Mouse (Mus musculus): Measurements from ENCODE around the gene Mrnip. TPM values are rescaled to one million over a fixed set of nuclear protein-coding genes. Genes with fewer than 3 reads are reported as not detected.

Gene Mrnip
- polyA plus RNA-seq, 1 experiment from 2014 or later: 19.7 TPM

- Histone ChIP-seq H3K27ac (replicated peaks) (no peak overlapping the region), H3K4me2 (replicated peaks) (no peak overlapping the region), H3K36me3 (peaks cover 87% of the 10 kb centered on the region), H3K9me3 (replicated peaks) (no peaks in the 10 kb centered on the region), H3K4me1 (no peaks in the 10 kb centered on the region), H3K9ac (no peak overlapping the region), H3K4me3 (replicated peaks) (no peak overlapping the region), H3K27me3 (no peaks in the 10 kb centered on the region)
- peak; percentile 7; the same call in 1 of the 2 replicates for ATAC-seq (ENCODE audit: insufficient number of reproducible peaks, low FRiP score, low TSS enrichment, low read depth)
- WGBS: 60% methylated on average over 10 of the region's 10 CpGs
Observed at GRCm38 (mm10) chr11:50161578-50162304, 12.5 kb upstream of the Mrnip start.

DNA sequence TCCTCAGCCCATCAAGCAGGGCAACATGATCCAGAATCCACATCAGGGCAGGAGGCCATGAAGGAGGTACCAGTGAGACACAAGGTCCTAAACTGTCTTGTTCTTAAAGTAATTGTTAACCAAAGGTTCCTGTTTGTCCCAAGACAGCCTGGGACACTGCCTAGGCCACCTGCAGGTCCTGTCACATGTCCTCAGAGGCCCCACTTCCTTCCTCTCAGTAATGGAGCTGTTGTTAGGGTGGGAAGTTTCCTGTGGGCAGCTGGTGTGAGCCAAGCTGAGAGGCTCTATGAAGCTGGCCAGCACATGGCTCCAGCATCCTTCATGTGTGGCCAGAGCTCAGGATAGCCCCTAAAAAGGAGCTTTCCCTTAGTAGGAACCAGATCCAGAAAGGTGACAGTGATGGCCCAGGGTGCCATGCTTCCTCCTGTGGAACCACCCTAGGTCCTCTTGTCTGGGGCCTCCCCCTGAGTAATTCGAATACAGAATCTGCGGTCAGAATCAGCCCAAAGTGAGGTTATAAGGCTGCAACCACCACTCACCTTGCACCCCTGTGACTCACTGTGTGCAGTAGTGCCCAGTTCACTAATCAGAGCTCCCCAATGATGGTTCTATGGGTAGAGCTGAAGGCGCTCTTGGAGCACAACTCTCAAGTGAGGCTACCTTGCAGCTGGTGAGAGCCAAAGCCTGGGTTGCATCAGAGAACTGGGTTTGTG is 11.8 kb upstream of the Mrnip start:
- H3K4me2 ChIP-seq (replicated peaks): no peak overlapping the region
- no peaks in the 10 kb centered on the region for H3K4me1 ChIP-seq
- peaks cover 80% of the 10 kb centered on the region for H3K36me3 ChIP-seq
- no peak for ATAC-seq (ENCODE audit: insufficient number of reproducible peaks, low FRiP score, low TSS enrichment, low read depth)
- 91% methylated on average over 3 of the region's 3 CpGs for WGBS
- H3K27me3 ChIP-seq: no peaks in the 10 kb centered on the region
- H3K4me3 ChIP-seq (replicated peaks): no peak overlapping the region
- no peak overlapping the region for H3K9ac ChIP-seq
- H3K9me3 ChIP-seq (replicated peaks): no peaks in the 10 kb centered on the region
- H3K27ac ChIP-seq (replicated peaks): no peak overlapping the region

GRCm38 (mm10) chr11:50168352-50168751 is 5.9 kb upstream of the Mrnip start:
- no peak overlapping the region for H3K27ac ChIP-seq (replicated peaks)
- H3K4me2 ChIP-seq (replicated peaks): no peak overlapping the region
- no peaks in the 10 kb centered on the region for H3K4me1 ChIP-seq
- no peak overlapping the region for H3K4me3 ChIP-seq (replicated peaks)
- WGBS: 87% methylated on average over 5 of the region's 5 CpGs
- H3K27me3 ChIP-seq: no peaks in the 10 kb centered on the region
- peaks cover 67% of the 10 kb centered on the region for H3K36me3 ChIP-seq
- no peak for ATAC-seq (ENCODE audit: insufficient number of reproducible peaks, low FRiP score, low TSS enrichment, low read depth)
- H3K9me3 ChIP-seq (replicated peaks): no peaks in the 10 kb centered on the region
- H3K9ac ChIP-seq: no peak overlapping the region

DNA sequence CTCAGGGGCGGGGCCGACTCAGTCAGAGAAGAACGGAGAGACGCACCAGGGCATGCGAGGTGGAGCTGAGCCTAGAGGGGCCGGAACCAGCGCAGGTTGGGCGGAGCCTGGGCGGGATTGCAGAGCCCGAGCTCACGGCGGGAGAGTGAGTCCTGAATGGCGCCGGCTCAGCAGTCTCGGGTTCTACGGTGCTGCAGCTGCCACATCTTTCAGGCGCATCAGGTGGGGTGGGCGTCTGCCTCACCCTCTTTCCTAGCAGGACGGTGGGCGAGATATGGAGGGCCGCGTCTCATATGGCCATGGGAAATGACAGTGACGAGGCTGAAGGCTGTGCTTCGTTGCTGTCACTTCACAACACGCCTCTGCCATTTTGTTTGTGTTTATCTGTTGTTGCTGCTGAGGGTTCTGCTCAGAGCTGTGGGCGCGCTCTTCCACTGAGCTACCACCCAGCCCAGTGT is 515 bp downstream of the Mrnip start:
- Histone ChIP-seq H3K9me3 (replicated peaks) (no peaks in the 10 kb centered on the region), H3K27ac (replicated peaks) (peak overlapping the region; percentile 67), H3K4me3 (replicated peaks) (peak overlapping the region; percentile 68), H3K36me3 (peaks cover 42% of the 10 kb centered on the region), H3K27me3 (no peaks in the 10 kb centered on the region), H3K4me2 (replicated peaks) (peak overlapping the region; percentile 66), H3K4me1 (no peaks in the 10 kb centered on the region; the same call in 1 of the 2 replicates), H3K9ac (peak overlapping the region; percentile 57)
- WGBS: 0% methylated on average over 27 of the region's 27 CpGs
- ATAC-seq (ENCODE audit: insufficient number of reproducible peaks, low FRiP score, low TSS enrichment, low read depth): peak; percentile 99

- H3K36me3 ChIP-seq: peaks cover 30% of the 10 kb centered on the region
- WGBS: 78% methylated on average over 3 of the region's 3 CpGs
- H3K27ac ChIP-seq (replicated peaks): no peak overlapping the region
Observed at GRCm38 (mm10) chr11:50176351-50176750, 2.1 kb downstream of the Mrnip start.

GRCm38 (mm10) chr11:50177111-50177510 is 2.9 kb downstream of the Mrnip start:
- WGBS: 81% methylated on average over 6 of the region's 6 CpGs
- ATAC-seq (ENCODE audit: insufficient number of reproducible peaks, low FRiP score, low TSS enrichment, low read depth): no peak
- no peak overlapping the region for H3K27ac ChIP-seq (replicated peaks)

More at GRCm38 (mm10) chr11:50176351-50176750, 2.1 kb downstream of the Mrnip start:
- no peaks in the 10 kb centered on the region for H3K9me3 ChIP-seq (replicated peaks)
- H3K4me3 ChIP-seq (replicated peaks): no peak overlapping the region
- H3K4me2 ChIP-seq (replicated peaks): no peak overlapping the region
- no peak overlapping the region for H3K9ac ChIP-seq
- no peaks in the 10 kb centered on the region for H3K27me3 ChIP-seq
- no peaks in the 10 kb centered on the region; the same call in 1 of the 2 replicates for H3K4me1 ChIP-seq
- ATAC-seq (ENCODE audit: insufficient number of reproducible peaks, low FRiP score, low TSS enrichment, low read depth): no peak

DNA sequence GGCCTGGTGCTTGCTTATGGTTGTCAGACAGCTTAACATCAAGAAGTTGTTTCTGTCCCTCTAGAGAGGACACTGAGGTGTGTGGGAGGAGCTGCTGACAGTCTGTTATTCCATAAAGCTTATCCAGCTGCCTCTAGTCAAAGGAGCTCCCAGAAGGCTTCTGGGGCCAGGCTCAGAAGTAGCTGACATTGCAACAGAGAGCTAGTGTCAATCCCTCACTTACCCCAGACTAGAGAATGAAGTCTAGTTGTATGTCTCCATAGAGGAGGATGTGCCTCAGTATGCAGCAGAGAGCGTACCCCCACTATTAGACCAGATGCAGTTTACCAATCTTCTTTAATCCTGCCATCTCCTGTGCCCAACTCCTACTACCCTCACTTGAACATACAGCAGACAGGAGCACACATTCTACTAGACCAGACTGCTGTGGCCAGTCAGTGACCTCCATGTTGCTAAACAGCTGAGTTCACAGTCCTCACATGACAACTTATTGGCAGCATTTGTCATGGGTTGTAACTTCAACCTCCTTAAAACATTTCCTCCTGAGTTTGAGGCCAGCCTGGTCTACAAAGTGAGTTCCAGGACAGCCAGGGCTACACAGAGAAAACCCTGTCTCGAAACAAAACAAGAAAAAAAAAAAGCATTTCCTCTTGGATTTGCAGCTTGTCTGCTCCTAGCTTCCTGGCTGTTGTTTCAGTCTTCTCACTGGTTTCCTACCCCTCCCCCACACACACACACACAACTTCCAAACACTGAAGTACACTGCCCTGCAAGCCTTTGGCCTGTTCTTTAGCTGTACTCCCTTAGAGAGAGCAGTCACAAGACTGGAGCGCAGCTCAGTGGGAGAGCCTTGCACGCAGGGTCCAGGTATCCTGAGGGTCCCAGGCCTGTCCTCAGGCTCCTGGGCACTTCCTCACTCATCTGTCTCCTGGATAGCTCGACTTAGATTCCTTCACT is 4.6 kb downstream of the Mrnip start:
- no peaks in the 10 kb centered on the region for H3K9me3 ChIP-seq (replicated peaks)
- 72% methylated on average over 5 of the region's 5 CpGs for WGBS
- H3K4me2 ChIP-seq (replicated peaks): no peak overlapping the region
- no peak for ATAC-seq (ENCODE audit: insufficient number of reproducible peaks, low FRiP score, low TSS enrichment, low read depth)
- H3K27me3 ChIP-seq: no peaks in the 10 kb centered on the region
- H3K9ac ChIP-seq: no peak overlapping the region
- H3K36me3 ChIP-seq: peaks cover 27% of the 10 kb centered on the region
- H3K27ac ChIP-seq (replicated peaks): no peak overlapping the region
- H3K4me3 ChIP-seq (replicated peaks): no peak overlapping the region
- no peaks in the 10 kb centered on the region; the same call in 1 of the 2 replicates for H3K4me1 ChIP-seq

More at GRCm38 (mm10) chr11:50177111-50177510, 2.9 kb downstream of the Mrnip start:
- H3K27me3 ChIP-seq: no peaks in the 10 kb centered on the region
- no peaks in the 10 kb centered on the region for H3K9me3 ChIP-seq (replicated peaks)
- no peaks in the 10 kb centered on the region; the same call in 1 of the 2 replicates for H3K4me1 ChIP-seq
- H3K9ac ChIP-seq: no peak overlapping the region
- H3K36me3 ChIP-seq: peaks cover 24% of the 10 kb centered on the region
- no peak overlapping the region for H3K4me3 ChIP-seq (replicated peaks)
- no peak overlapping the region for H3K4me2 ChIP-seq (replicated peaks)

GRCm38 (mm10) chr11:50180478-50181231 is 6.4 kb downstream of the Mrnip start:
- WGBS: 54% methylated on average over 6 of the region's 6 CpGs
- Histone ChIP-seq H3K27ac (replicated peaks) (no peak overlapping the region), H3K4me2 (replicated peaks) (no peak overlapping the region), H3K4me3 (replicated peaks) (no peak overlapping the region), H3K36me3 (peaks cover 27% of the 10 kb centered on the region), H3K9ac (no peak overlapping the region), H3K4me1 (no peaks in the 10 kb centered on the region), H3K27me3 (no peaks in the 10 kb centered on the region), H3K9me3 (replicated peaks) (no peaks in the 10 kb centered on the region)
- no peak for ATAC-seq (ENCODE audit: insufficient number of reproducible peaks, low FRiP score, low TSS enrichment, low read depth)

- Histone ChIP-seq H3K27me3 (no peaks in the 10 kb centered on the region), H3K4me2 (replicated peaks) (no peak overlapping the region), H3K9ac (no peak overlapping the region), H3K4me1 (no peaks in the 10 kb centered on the region), H3K4me3 (replicated peaks) (no peak overlapping the region), H3K36me3 (peaks cover 21% of the 10 kb centered on the region), H3K27ac (replicated peaks) (no peak overlapping the region), H3K9me3 (replicated peaks) (no peaks in the 10 kb centered on the region)
- ATAC-seq (ENCODE audit: insufficient number of reproducible peaks, low FRiP score, low TSS enrichment, low read depth): no peak
- 76% methylated on average over 4 of the region's 4 CpGs for WGBS
Observed at GRCm38 (mm10) chr11:50182702-50183101, 8.5 kb downstream of the Mrnip start.

DNA sequence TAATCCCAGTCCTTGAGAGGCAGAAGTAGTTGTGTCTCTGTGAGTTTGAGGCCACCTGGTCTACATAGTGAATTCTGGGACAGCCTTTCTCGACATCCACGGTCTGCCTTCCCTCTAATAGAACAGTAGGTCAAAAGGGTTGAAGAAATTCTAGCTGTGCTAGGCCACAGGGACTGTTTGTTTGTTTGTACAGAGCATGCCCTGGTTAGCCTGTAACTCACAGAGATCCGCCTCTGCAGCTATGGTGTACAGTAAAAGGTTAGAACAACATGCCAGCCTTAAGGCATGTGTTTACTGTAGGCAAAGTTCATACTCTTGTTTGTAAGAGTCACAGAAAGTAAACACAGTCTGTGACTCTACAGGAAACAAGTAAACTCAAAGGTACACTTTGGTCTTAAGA is 10.5 kb downstream of the Mrnip start:
- no peaks in the 10 kb centered on the region for H3K4me1 ChIP-seq
- no peak overlapping the region for H3K9ac ChIP-seq
- H3K36me3 ChIP-seq: peaks cover 7% of the 10 kb centered on the region
- H3K4me2 ChIP-seq (replicated peaks): no peak overlapping the region
- no peak overlapping the region for H3K4me3 ChIP-seq (replicated peaks)
- no peak for ATAC-seq (ENCODE audit: insufficient number of reproducible peaks, low FRiP score, low TSS enrichment, low read depth)
- no peaks in the 10 kb centered on the region for H3K9me3 ChIP-seq (replicated peaks)
- no peak overlapping the region for H3K27ac ChIP-seq (replicated peaks)
- no peaks in the 10 kb centered on the region for H3K27me3 ChIP-seq
- WGBS: 81% methylated on average over 3 of the region's 3 CpGs

Measured in embryonic facial prominence, embryonic 15.5 days (tissue).